Mouse (Mus musculus): ENCODE data around the gene Edaradd.
A peak's percentile ranks its signal among the peaks of the same experiment; 100 is the strongest.

Gene Edaradd

GRCm38 (mm10) chr13:12460443-12460842, 59.8 kb downstream of the Edaradd start:
- peak; percentile 77 for DNase-seq

GRCm38 (mm10) chr13:12456711-12457110, 63.5 kb downstream of the Edaradd start:
- DNase-seq: peak; percentile 80

- peak; percentile 56 for DNase-seq
Observed at GRCm38 (mm10) chr13:12454686-12455390, 65.4 kb downstream of the Edaradd start.

GRCm38 (mm10) chr13:12453150-12453549, 67.1 kb downstream of the Edaradd start:
- DNase-seq: no peak

- peak; percentile 27 for DNase-seq
Observed at GRCm38 (mm10) chr13:12442008-12442587, 78.1 kb downstream of the Edaradd start.

- DNase-seq: no peak
Observed at GRCm38 (mm10) chr13:12440813-12441212, 79.4 kb downstream of the Edaradd start.

- DNase-seq: no peak
Observed at GRCm38 (mm10) chr13:12439586-12439985, 80.7 kb downstream of the Edaradd start.

GRCm38 (mm10) chr13:12433843-12434242, 86.4 kb downstream of the Edaradd start:
- DNase-seq: peak; percentile 54

GRCm38 (mm10) chr13:12428556-12428955, 91.7 kb downstream of the Edaradd start:
- DNase-seq: no peak

Data from kidney, adult 9 months (tissue).